Mouse (Mus musculus): ENCODE measurements around the gene Fbxl7. TPM values are rescaled to one million over a fixed set of nuclear protein-coding genes. Genes with fewer than 3 reads are reported as not detected.

Fbxl7 gene
- polyA plus RNA-seq, 1 experiment = 1.7 TPM

DNA sequence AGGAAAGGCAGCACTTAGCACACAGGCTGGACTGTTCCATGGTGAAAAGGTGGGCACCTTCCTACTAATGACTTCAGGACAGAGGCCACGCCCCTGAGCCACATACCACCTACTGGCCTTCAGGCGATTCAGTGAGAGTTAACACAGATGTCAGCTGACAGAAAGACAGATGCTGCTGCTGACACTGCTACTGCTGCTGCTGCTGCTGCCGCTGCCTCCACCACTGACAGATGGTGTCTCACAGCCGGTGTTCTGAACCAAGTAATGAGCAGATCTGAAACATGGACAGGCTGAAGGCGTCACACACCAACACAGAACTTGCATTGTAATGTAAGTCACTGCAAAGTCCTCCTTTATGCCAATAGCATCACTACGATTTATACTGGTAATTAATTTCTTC is 99.9 kb downstream of the Fbxl7 start:
- Histone ChIP-seq H3K4me1 (ENCODE audit: control insufficient read depth, insufficient read depth, insufficient read length) (no peaks in the 10 kb centered on the region), H3K27ac (ENCODE audit: insufficient read depth, low read length) (no peak overlapping the region), H3K27me3 (ENCODE audit: control insufficient read depth, insufficient read depth, low read length) (no peaks in the 10 kb centered on the region), H3K36me3 (ENCODE audit: control insufficient read depth, insufficient read depth, low read length) (no peaks in the 10 kb centered on the region), H3K4me3 (ENCODE audit: extremely low read depth, insufficient read depth, insufficient read length) (no peak overlapping the region)
- WGBS = 74% methylated on average over 6 of the region's 6 CpGs
- DNase-seq (ENCODE audit: low read depth in 1 of 2, low spot score in 2 of 2) = no peak
- TF ChIP-seq CTCF (IDR thresholded peaks at IDR 0.05; ENCODE audit: extremely low read depth, insufficient read depth, insufficient read length, insufficient replicate concordance) (no peak), POLR2A (IDR thresholded peaks at IDR 0.05; ENCODE audit: low read depth, low read length) (no peak)

GRCm38 (mm10) chr15:26787148-26787547 is 108.2 kb downstream of the Fbxl7 start:
- Histone ChIP-seq H3K4me1 (ENCODE audit: control insufficient read depth, insufficient read depth, insufficient read length) (no peaks in the 10 kb centered on the region), H3K36me3 (ENCODE audit: control insufficient read depth, insufficient read depth, low read length) (no peaks in the 10 kb centered on the region), H3K27me3 (ENCODE audit: control insufficient read depth, insufficient read depth, low read length) (no peaks in the 10 kb centered on the region), H3K4me3 (ENCODE audit: extremely low read depth, insufficient read depth, insufficient read length) (no peak overlapping the region), H3K27ac (ENCODE audit: insufficient read depth, low read length) (no peak overlapping the region)
- TF ChIP-seq POLR2A (IDR thresholded peaks at IDR 0.05; ENCODE audit: low read depth, low read length) = no peak
- no peak for TF ChIP-seq CTCF (IDR thresholded peaks at IDR 0.05; ENCODE audit: extremely low read depth, insufficient read depth, insufficient read length, insufficient replicate concordance)
- no peak for DNase-seq (ENCODE audit: low read depth in 1 of 2, low spot score in 2 of 2)
- 71% methylated on average over 6 of the region's 6 CpGs for WGBS

- no peak overlapping the region for H3K27ac ChIP-seq (ENCODE audit: insufficient read depth, low read length)
- no peaks in the 10 kb centered on the region for H3K4me1 ChIP-seq (ENCODE audit: control insufficient read depth, insufficient read depth, insufficient read length)
- TF ChIP-seq CTCF (IDR thresholded peaks at IDR 0.05; ENCODE audit: extremely low read depth, insufficient read depth, insufficient read length, insufficient replicate concordance) = no peak
- TF ChIP-seq POLR2A (IDR thresholded peaks at IDR 0.05; ENCODE audit: low read depth, low read length) = no peak
- no peak for DNase-seq (ENCODE audit: low read depth in 1 of 2, low spot score in 2 of 2)
- no peaks in the 10 kb centered on the region for H3K27me3 ChIP-seq (ENCODE audit: control insufficient read depth, insufficient read depth, low read length)
- 86% methylated on average over 3 of the region's 3 CpGs for WGBS
- H3K4me3 ChIP-seq (ENCODE audit: extremely low read depth, insufficient read depth, insufficient read length) = no peak overlapping the region
- no peaks in the 10 kb centered on the region for H3K36me3 ChIP-seq (ENCODE audit: control insufficient read depth, insufficient read depth, low read length)
Measured at GRCm38 (mm10) chr15:26780557-26780956, 114.8 kb downstream of the Fbxl7 start.

GRCm38 (mm10) chr15:26779129-26779528 is 116.3 kb downstream of the Fbxl7 start:
- no peak for DNase-seq (ENCODE audit: low read depth in 1 of 2, low spot score in 2 of 2)
- Histone ChIP-seq H3K4me3 (ENCODE audit: extremely low read depth, insufficient read depth, insufficient read length) (no peak overlapping the region), H3K4me1 (ENCODE audit: control insufficient read depth, insufficient read depth, insufficient read length) (no peaks in the 10 kb centered on the region), H3K27me3 (ENCODE audit: control insufficient read depth, insufficient read depth, low read length) (no peaks in the 10 kb centered on the region), H3K36me3 (ENCODE audit: control insufficient read depth, insufficient read depth, low read length) (no peaks in the 10 kb centered on the region), H3K27ac (ENCODE audit: insufficient read depth, low read length) (no peak overlapping the region)
- no peak for TF ChIP-seq CTCF (IDR thresholded peaks at IDR 0.05; ENCODE audit: extremely low read depth, insufficient read depth, insufficient read length, insufficient replicate concordance)
- TF ChIP-seq POLR2A (IDR thresholded peaks at IDR 0.05; ENCODE audit: low read depth, low read length) = no peak
- 50% methylated on average over 4 of the region's 4 CpGs for WGBS

DNA sequence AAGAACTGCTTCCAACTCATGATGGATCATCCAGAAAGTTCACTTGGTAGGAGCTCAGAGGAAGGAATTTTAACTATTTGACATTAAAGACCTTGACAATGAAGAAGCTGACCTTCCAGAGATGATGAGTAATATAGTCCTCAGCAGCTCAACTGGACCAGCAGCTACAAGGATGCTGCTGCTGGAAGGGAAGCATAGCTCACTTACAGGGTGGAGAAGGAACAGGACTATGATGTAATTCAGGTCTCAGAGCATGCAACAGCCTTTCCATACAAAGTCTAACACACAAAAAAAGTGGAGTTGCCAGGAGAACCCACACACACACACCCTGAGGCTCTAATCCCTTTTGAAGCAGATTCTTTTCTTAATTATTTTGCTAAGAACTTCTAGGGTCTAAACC is 119.7 kb downstream of the Fbxl7 start:
- Histone ChIP-seq H3K4me1 (ENCODE audit: control insufficient read depth, insufficient read depth, insufficient read length) (no peaks in the 10 kb centered on the region), H3K4me3 (ENCODE audit: extremely low read depth, insufficient read depth, insufficient read length) (no peak overlapping the region), H3K27me3 (ENCODE audit: control insufficient read depth, insufficient read depth, low read length) (no peaks in the 10 kb centered on the region), H3K36me3 (ENCODE audit: control insufficient read depth, insufficient read depth, low read length) (no peaks in the 10 kb centered on the region), H3K27ac (ENCODE audit: insufficient read depth, low read length) (no peak overlapping the region)
- no peak for DNase-seq (ENCODE audit: low read depth in 1 of 2, low spot score in 2 of 2)
- TF ChIP-seq CTCF (IDR thresholded peaks at IDR 0.05; ENCODE audit: extremely low read depth, insufficient read depth, insufficient read length, insufficient replicate concordance) (no peak), POLR2A (IDR thresholded peaks at IDR 0.05; ENCODE audit: low read depth, low read length) (no peak)

DNA sequence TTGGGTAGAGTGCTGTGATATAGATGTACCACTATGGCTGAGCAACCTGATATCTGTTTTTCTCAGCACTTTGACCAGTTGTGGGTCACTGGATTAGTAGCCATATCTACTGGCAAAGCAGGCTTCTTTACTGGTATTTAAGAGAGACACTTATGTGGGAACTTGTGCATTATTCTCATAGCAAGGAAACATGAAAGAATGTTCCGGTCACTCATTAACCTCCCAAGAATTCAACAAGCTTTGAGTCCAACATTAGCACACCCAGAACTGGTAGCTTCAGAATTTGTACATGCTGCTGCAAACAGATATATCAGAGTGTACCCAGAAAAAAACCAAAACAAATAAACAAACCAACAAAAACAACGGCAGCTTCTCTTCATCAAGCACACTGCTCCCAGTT is 120.5 kb downstream of the Fbxl7 start:
- Histone ChIP-seq H3K27ac (ENCODE audit: insufficient read depth, low read length) (no peak overlapping the region), H3K36me3 (ENCODE audit: control insufficient read depth, insufficient read depth, low read length) (no peaks in the 10 kb centered on the region), H3K27me3 (ENCODE audit: control insufficient read depth, insufficient read depth, low read length) (no peaks in the 10 kb centered on the region), H3K4me1 (ENCODE audit: control insufficient read depth, insufficient read depth, insufficient read length) (no peaks in the 10 kb centered on the region), H3K4me3 (ENCODE audit: extremely low read depth, insufficient read depth, insufficient read length) (no peak overlapping the region)
- DNase-seq (ENCODE audit: low read depth in 1 of 2, low spot score in 2 of 2) = no peak
- WGBS = 92% methylated on average over 2 of the region's 2 CpGs
- TF ChIP-seq POLR2A (IDR thresholded peaks at IDR 0.05; ENCODE audit: low read depth, low read length) (no peak), CTCF (IDR thresholded peaks at IDR 0.05; ENCODE audit: extremely low read depth, insufficient read depth, insufficient read length, insufficient replicate concordance) (no peak)

DNA sequence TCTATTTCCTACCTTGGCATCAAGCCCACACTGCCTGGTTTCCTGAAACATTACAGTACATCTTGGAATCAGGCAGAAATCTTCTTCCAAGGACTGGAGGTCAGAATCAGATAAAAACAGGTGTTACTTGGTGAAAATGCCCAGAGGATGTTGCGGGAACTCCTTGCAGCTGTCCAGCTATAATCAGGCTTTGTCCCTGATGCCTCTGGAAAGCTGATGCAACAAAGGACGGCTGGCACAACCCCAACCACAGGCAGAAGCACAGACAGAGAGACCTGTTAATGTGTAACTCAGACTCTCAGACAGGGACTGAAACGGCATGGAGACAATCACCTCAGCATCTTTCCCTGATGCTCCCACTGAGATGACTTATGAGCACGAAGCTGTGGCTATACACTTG is 133.7 kb downstream of the Fbxl7 start:
- Histone ChIP-seq H3K27me3 (ENCODE audit: control insufficient read depth, insufficient read depth, low read length) (no peaks in the 10 kb centered on the region), H3K36me3 (ENCODE audit: control insufficient read depth, insufficient read depth, low read length) (no peaks in the 10 kb centered on the region), H3K27ac (ENCODE audit: insufficient read depth, low read length) (no peak overlapping the region), H3K4me1 (ENCODE audit: control insufficient read depth, insufficient read depth, insufficient read length) (no peaks in the 10 kb centered on the region), H3K4me3 (ENCODE audit: extremely low read depth, insufficient read depth, insufficient read length) (no peak overlapping the region)
- TF ChIP-seq CTCF (IDR thresholded peaks at IDR 0.05; ENCODE audit: extremely low read depth, insufficient read depth, insufficient read length, insufficient replicate concordance) (no peak), POLR2A (IDR thresholded peaks at IDR 0.05; ENCODE audit: low read depth, low read length) (no peak)
- 87% methylated on average over 4 of the region's 4 CpGs for WGBS
- DNase-seq (ENCODE audit: low read depth in 1 of 2, low spot score in 2 of 2) = no peak

Measured in spleen, adult 2 months (tissue).